Mouse (Mus musculus) ES-Bruce4 (cell line): ENCODE measurements around the gene Rhag. TPM values are rescaled to one million over a fixed set of nuclear protein-coding genes. Genes with fewer than 3 reads are reported as not detected.

Experiments used
- H3K27ac ChIP-seq: 2 replicates; pipeline ENCODE4 v1.5.1; 2012; ENCODE audit warnings: low read length, inconsistent platforms; ENCODE audit not compliant: insufficient read depth
- H3K27me3 ChIP-seq: 2 replicates; pipeline ENCODE4 v1.6.1; 2012; ENCODE audit warnings: mild to moderate bottlenecking, low read length, inconsistent platforms; ENCODE audit not compliant: control insufficient read depth, poor library complexity, insufficient read depth, severe bottlenecking
- H3K36me3 ChIP-seq: 2 replicates; pipeline ENCODE4 v1.6.1; 2012; ENCODE audit warnings: inconsistent platforms, mild to moderate bottlenecking, low read length, moderate library complexity; ENCODE audit not compliant: control insufficient read depth, poor library complexity, insufficient read depth, severe bottlenecking
- H3K4me1 ChIP-seq: one replicate; pipeline ENCODE4 v1.8.1; 2011; ENCODE audit warnings: low read length; ENCODE audit not compliant: control insufficient read depth, insufficient read depth
- H3K4me3 ChIP-seq: 2 replicates; pipeline ENCODE4 v1.5.1; 2011; ENCODE audit warnings: low read depth, mild to moderate bottlenecking, low read length
- H3K9ac ChIP-seq: 2 replicates; pipeline ENCODE4 v1.6.1; 2012; ENCODE audit warnings: low read depth, mild to moderate bottlenecking, inconsistent platforms; ENCODE audit not compliant: poor library complexity, severe bottlenecking
- H3K9me3 ChIP-seq: replicated peaks from 2 replicates; pipeline ENCODE4 v1.6.1; 2012; ENCODE audit warnings: mild to moderate bottlenecking, low read length, inconsistent platforms; ENCODE audit not compliant: control insufficient read depth, poor library complexity, insufficient read depth, severe bottlenecking
- CTCF ChIP-seq: IDR thresholded peaks from one replicate; pipeline ENCODE4 v1.8.1; 2011; ENCODE audit warnings: low read depth, low read length
- EP300 ChIP-seq: IDR thresholded peaks from 2 replicates; pipeline ENCODE4 v1.6.1; 2011; ENCODE audit warnings: low read depth, low read length; ENCODE audit not compliant: insufficient read depth
- POLR2A ChIP-seq: IDR thresholded peaks from one replicate; pipeline ENCODE4 v1.8.1; 2011; ENCODE audit warnings: low read length; ENCODE audit not compliant: insufficient read depth
- polyA plus RNA-seq: library from polyadenylated mRNA; stranded (reverse); fragments of >200 nt; gene quantifications from 2 replicates; pipeline ENCODE4 v1.2.4, GENCODE M21; 2011; ENCODE audit warnings: low read depth; ENCODE audit not compliant: missing spikeins, insufficient read depth, insufficient read length

The Rhag gene
- not detected in 2 replicates for polyA plus RNA-seq

DNA sequence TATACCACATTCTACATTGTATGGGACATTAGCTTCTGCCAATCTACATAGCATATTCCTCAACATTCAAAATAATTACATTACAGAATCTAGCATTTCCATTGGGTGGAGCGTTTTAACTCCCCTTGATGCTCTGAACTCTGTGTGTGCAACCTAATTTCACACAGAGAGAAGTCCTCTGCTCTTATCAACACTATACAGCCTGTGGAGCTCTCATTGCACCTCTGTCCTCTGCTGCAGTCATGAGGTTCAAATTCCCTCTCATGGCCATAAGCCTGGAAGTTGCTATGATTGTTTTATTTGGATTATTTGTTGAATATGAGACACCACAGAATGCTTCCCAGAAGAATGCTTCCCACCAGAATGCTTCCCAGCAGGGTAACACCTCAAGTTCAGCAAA lies at the start of gene Rhag:
Rhag (plus strand) TSS at position 193 of the 400 bp plus-strand sequence.
- no peak for TF ChIP-seq CTCF
- TF ChIP-seq POLR2A: no peak
- TF ChIP-seq EP300: no peak
- no peaks in the 10 kb centered on the region for H3K27me3 ChIP-seq
- H3K27ac ChIP-seq: no peak within 1 kb of the TSS
- H3K9ac ChIP-seq: no peak within 1 kb of the TSS
- H3K4me3 ChIP-seq: no peak within 1 kb of the TSS
- H3K9me3 ChIP-seq: no peaks in the 10 kb centered on the region
- no peaks in the 10 kb centered on the region for H3K4me1 ChIP-seq
- H3K36me3 ChIP-seq: no peaks in the 10 kb centered on the region

DNA sequence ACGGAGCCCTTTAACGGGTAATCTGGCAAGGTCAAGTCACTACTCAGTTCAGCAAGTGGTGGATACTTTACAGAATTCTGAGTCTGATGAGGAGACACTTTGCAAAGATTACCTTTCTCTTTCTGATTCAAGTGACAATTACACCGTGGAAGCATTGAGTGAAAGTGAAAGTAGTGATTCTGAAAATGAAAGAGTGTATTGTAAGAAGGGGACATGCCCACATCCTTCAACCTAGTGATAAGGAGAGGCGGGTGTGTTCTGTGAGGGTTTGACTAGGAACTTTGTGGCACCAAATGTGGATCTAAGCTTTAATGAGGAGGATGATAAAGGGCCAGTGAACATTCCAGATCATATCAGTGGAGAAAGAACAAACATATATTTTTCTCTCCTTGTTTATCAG lies 47.3 kb upstream of the Rhag start:
- no peaks in the 10 kb centered on the region for H3K9me3 ChIP-seq
- TF ChIP-seq EP300 (no peak), POLR2A (no peak), CTCF (no peak)
- H3K9ac ChIP-seq: no peak overlapping the region

DNA sequence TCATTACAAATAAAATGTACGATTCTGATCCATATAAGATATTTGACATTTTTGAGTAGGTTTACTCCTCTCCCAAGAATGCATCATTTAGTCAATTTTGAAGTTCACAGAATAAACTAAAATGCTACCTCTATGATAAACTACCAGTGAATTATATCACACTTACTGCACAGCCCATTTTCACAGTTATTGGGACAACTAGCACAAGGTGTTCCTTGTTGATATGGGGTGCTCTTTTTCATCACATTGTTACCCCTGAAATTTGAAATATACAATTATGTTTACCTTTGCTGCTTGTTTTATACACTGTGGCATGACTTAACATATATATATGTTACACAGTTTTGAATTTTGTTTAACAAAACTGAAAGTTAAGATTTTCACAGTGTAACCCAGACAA lies 43.8 kb upstream of the Rhag start:
- no peaks in the 10 kb centered on the region for H3K4me1 ChIP-seq
- TF ChIP-seq POLR2A (no peak), EP300 (no peak), CTCF (no peak)
- no peak overlapping the region for H3K27ac ChIP-seq

More for the DNA sequence above, 47.3 kb upstream of the Rhag start:
- no peaks in the 10 kb centered on the region for H3K27me3 ChIP-seq
- no peaks in the 10 kb centered on the region for H3K4me1 ChIP-seq
- no peak overlapping the region for H3K27ac ChIP-seq
- no peak overlapping the region for H3K4me3 ChIP-seq
- no peaks in the 10 kb centered on the region for H3K36me3 ChIP-seq

DNA sequence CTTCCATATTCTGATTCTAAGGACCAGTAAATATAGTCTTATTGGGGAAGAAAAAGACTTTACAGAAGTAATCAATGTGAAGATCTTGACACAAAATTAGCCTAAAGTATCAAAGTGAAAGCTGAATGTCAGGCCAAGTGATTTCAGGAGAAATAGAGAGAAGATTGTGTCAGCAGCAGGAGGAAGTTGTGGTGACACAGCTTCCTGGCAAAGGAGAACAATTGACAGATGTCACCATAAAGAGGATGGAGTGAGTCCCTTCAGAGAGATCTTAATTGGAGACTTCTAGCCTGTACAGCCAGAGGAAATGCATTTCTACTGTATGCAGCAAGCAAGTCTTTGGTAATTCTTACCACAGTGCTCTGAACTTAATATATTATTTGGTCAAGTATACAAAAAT lies 21.0 kb upstream of the Rhag start:
- no peaks in the 10 kb centered on the region for H3K27me3 ChIP-seq
- TF ChIP-seq CTCF: no peak
- no peak for TF ChIP-seq POLR2A
- no peak for TF ChIP-seq EP300

More for the DNA sequence above, 43.8 kb upstream of the Rhag start:
- Histone ChIP-seq H3K4me3 (no peak overlapping the region), H3K9ac (no peak overlapping the region), H3K27me3 (no peaks in the 10 kb centered on the region), H3K36me3 (no peaks in the 10 kb centered on the region), H3K9me3 (no peaks in the 10 kb centered on the region)

DNA sequence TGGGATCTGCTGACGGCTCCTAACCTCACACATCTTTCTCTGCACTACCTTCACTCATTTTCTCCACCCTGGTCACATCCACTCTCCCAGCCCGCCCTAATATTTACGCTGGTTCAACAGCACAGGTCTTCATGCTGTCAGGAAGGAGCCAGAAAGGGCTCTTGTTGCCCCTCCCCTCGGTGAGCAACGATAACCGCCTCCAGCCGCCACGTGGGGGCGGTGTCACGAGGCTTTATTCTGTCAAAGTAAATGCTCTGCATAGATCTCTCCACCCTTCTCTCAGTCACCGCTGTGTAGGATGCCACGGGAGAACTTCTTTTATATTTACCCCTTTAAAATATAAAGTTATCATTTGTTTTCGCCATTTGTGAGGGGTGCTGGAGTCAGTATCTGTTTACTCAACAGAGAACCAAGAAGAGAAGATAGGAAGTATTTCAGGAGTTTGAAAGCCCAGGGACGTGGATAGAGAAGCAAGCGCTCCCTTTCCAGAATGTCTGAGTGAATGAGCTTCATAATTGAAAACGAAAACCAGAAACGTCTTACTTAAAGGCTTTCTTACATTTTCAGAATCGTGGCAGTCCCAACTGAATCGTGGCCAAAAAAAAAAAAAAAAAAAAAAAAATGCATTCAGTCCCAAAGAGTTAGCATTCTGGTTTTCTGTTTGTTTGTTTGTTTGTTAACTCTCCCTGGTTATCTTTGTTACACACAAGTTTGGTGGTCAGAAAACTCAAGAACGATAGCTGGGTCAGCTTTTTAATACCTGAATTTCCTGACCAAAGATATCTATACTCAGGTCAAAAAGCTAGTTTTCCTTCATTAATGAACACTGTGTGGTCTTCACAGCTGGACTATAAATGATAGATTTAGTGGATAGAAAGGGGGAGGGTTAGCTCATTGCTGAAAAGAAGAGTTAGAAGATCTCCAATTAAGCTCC lies 16.7 kb upstream of the Rhag start:
- H3K9me3 ChIP-seq: no peaks in the 10 kb centered on the region
- H3K4me1 ChIP-seq: no peaks in the 10 kb centered on the region
- TF ChIP-seq CTCF (peak; percentile 53), POLR2A (no peak), EP300 (no peak)
- H3K27ac ChIP-seq: no peak overlapping the region
- no peak overlapping the region for H3K9ac ChIP-seq
- no peaks in the 10 kb centered on the region for H3K27me3 ChIP-seq
- no peak overlapping the region for H3K4me3 ChIP-seq
- no peaks in the 10 kb centered on the region for H3K36me3 ChIP-seq

More for the DNA sequence above, 21.0 kb upstream of the Rhag start:
- no peak overlapping the region for H3K27ac ChIP-seq
- no peaks in the 10 kb centered on the region for H3K4me1 ChIP-seq
- no peak overlapping the region for H3K9ac ChIP-seq
- H3K36me3 ChIP-seq: no peaks in the 10 kb centered on the region
- H3K9me3 ChIP-seq: no peaks in the 10 kb centered on the region
- no peak overlapping the region for H3K4me3 ChIP-seq

DNA sequence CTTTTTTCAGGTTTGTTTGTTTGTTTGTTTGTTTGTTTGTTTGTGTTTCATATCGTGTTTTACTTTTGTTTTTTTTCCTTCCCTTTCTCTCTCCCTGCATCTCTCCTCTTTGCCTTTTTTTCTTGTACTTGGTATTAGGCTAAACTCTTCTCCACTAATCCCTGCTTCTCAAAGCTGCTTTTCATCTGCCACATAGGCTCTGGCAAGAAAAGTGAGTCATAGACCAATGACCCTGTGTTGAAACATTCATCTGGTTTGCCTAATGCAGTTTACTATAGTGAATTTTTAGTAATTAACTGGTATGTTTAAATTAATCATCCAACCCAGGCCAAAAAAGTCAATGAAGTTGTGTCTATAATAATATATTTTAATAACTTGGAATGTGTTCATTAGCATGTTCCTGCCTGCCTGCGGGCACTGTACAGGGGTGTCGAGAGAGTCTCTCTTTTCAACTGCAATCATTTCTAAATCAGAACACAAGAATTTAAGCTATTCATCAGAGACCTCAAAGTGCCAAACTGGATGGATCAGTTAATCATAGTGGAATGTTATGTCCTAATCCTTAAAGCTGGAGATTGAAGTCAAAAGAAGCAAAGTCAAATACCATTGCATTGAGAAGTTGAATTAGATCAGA lies 8.1 kb upstream of the Rhag start:
- Histone ChIP-seq H3K36me3 (no peaks in the 10 kb centered on the region), H3K4me3 (no peak overlapping the region), H3K9me3 (no peaks in the 10 kb centered on the region), H3K9ac (no peak overlapping the region), H3K27me3 (no peaks in the 10 kb centered on the region), H3K27ac (no peak overlapping the region), H3K4me1 (no peaks in the 10 kb centered on the region)
- TF ChIP-seq EP300: no peak
- no peak for TF ChIP-seq CTCF
- no peak for TF ChIP-seq POLR2A
